Mouse (Mus musculus) small intestine, adult 2 months (tissue): ENCODE data around the gene Ermard. TPM values are rescaled to one million over a fixed set of nuclear protein-coding genes. Genes with fewer than 3 reads are reported as not detected.
"Not testable (repeated sequence)": the region's sequence is repeated elsewhere in the genome, so short reads cannot be mapped to it uniquely, and the experiment has no call there.

Experiments used
- H3K27ac ChIP-seq: fragments of 200-500 bp; 2 replicates; pipeline ENCODE4 v1.5.1; 2012; ENCODE audit warnings: low read depth, low read length, control low read depth, inconsistent platforms; ENCODE audit not compliant: insufficient read depth
- H3K27me3 ChIP-seq: fragments of 200-500 bp; 2 replicates; pipeline ENCODE4 v1.6.1; 2012; ENCODE audit warnings: mild to moderate bottlenecking, moderate library complexity, low read length, inconsistent platforms; ENCODE audit not compliant: control insufficient read depth, insufficient read depth
- H3K36me3 ChIP-seq: fragments of 200-500 bp; 2 replicates; pipeline ENCODE4 v1.6.1; 2012; ENCODE audit warnings: mild to moderate bottlenecking, low read length, control low read depth, inconsistent platforms; ENCODE audit not compliant: control insufficient read depth, insufficient read depth
- H3K4me1 ChIP-seq: fragments of 200-500 bp; 2 replicates; pipeline ENCODE4 v1.6.1; 2012; ENCODE audit warnings: low read length, inconsistent platforms, mixed read lengths; ENCODE audit not compliant: control insufficient read depth, insufficient read depth, insufficient read length
- H3K4me3 ChIP-seq: fragments of 200-500 bp; 2 replicates; pipeline ENCODE4 v1.5.1; 2012; ENCODE audit warnings: low read depth, mild to moderate bottlenecking, control low read depth, inconsistent platforms, low read length, moderate library complexity
- WGBS: fragments of 180-500 bp; shearing (Covaris S2); methylation state at CpG from one replicate; pipeline ENCODE4 v1.1.7; 2018; 5-methylcytosine and 5-hydroxymethylcytosine counted together
- polyA plus RNA-seq: library from polyadenylated mRNA; depleted of rRNA; stranded (reverse); fragments of >200 nt; gene quantifications from 2 replicates; pipeline ENCODE4 v1.2.3, GENCODE M21; 2012; rRNA removed

Ermard gene
- polyA plus RNA-seq = 6.0 and 18.9 TPM in 2 replicates

GRCm38 (mm10) chr17:15041175-15041729, at the start of gene Ermard, which contains the start of the genes Tcte3 and Gm3448:
Gene Ermard, plus strand, starts transcription at chr17:15041208.
Gene Tcte3, minus strand, starts transcription at chr17:15041488.
Gene Gm3448, minus strand, starts transcription at chr17:15041537.
- H3K4me3 ChIP-seq, H3K4me1 ChIP-seq, H3K36me3 ChIP-seq, H3K27ac ChIP-seq, H3K27me3 ChIP-seq: not testable (repeated sequence)
- 0% methylated on average over 16 of the region's 56 CpGs for WGBS

GRCm38 (mm10) chr17:14992522-14993138, 48.4 kb upstream of the Ermard start:
- not testable (repeated sequence) for H3K27ac ChIP-seq

GRCm38 (mm10) chr17:14993139-14993832, 47.7 kb upstream of the Ermard start:
- H3K27me3 ChIP-seq, H3K4me3 ChIP-seq, H3K36me3 ChIP-seq, H3K27ac ChIP-seq, H3K4me1 ChIP-seq: not testable (repeated sequence)
- no CpG with 5 or more reads among the region's 47 CpGs for WGBS

More at GRCm38 (mm10) chr17:14992522-14993138, 48.4 kb upstream of the Ermard start:
- H3K4me3 ChIP-seq, H3K36me3 ChIP-seq, H3K4me1 ChIP-seq, H3K27me3 ChIP-seq: not testable (repeated sequence)
- no CpG with 5 or more reads among the region's 98 CpGs for WGBS

- not testable (repeated sequence) for H3K4me3 ChIP-seq, H3K27me3 ChIP-seq, H3K36me3 ChIP-seq, H3K4me1 ChIP-seq, H3K27ac ChIP-seq
- no CpG with 5 or more reads among the region's 5 CpGs for WGBS
These were observed 46.9 kb upstream of the Ermard start for GRCm38 (mm10) chr17:14994140-14994539.

GRCm38 (mm10) chr17:15000047-15000446, 41.0 kb upstream of the Ermard start:
- H3K4me3 ChIP-seq, H3K4me1 ChIP-seq, H3K27ac ChIP-seq, H3K27me3 ChIP-seq, H3K36me3 ChIP-seq: not testable (repeated sequence)
- WGBS = no CpG with 5 or more reads among the region's 4 CpGs

- H3K4me3 ChIP-seq, H3K36me3 ChIP-seq, H3K4me1 ChIP-seq, H3K27me3 ChIP-seq, H3K27ac ChIP-seq: not testable (repeated sequence)
- WGBS = no CpG with 5 or more reads among the region's 3 CpGs
These were observed 31.9 kb upstream of the Ermard start for GRCm38 (mm10) chr17:15009088-15009487.

GRCm38 (mm10) chr17:15009706-15010413, 31.1 kb upstream of the Ermard start, which contains the start of gene Gm3435:
Gene Gm3435, plus strand, starts transcription at chr17:15010176.
- not testable (repeated sequence) for H3K4me3 ChIP-seq, H3K4me1 ChIP-seq, H3K27ac ChIP-seq, H3K27me3 ChIP-seq, H3K36me3 ChIP-seq
- WGBS = no CpG with 5 or more reads among the region's 60 CpGs

- H3K27me3 ChIP-seq, H3K4me1 ChIP-seq, H3K4me3 ChIP-seq, H3K36me3 ChIP-seq, H3K27ac ChIP-seq: not testable (repeated sequence)
- 89% methylated on average over 3 of the region's 3 CpGs for WGBS
These were observed 19.3 kb upstream of the Ermard start for GRCm38 (mm10) chr17:15021503-15022220.

- H3K4me3 ChIP-seq, H3K27me3 ChIP-seq, H3K4me1 ChIP-seq, H3K27ac ChIP-seq, H3K36me3 ChIP-seq: not testable (repeated sequence)
- WGBS = no CpG with 5 or more reads among the region's 97 CpGs
These were observed 17.0 kb upstream of the Ermard start for GRCm38 (mm10) chr17:15023878-15024492.

- H3K27me3 ChIP-seq, H3K27ac ChIP-seq, H3K4me1 ChIP-seq, H3K4me3 ChIP-seq, H3K36me3 ChIP-seq: not testable (repeated sequence)
- WGBS = no CpG with 5 or more reads among the region's 48 CpGs
These were observed 16.4 kb upstream of the Ermard start for GRCm38 (mm10) chr17:15024502-15025193.
